Mouse (Mus musculus) CH12.LX (cell line): Measurements from ENCODE around the gene Hivep2.

ENCODE experiments used
- E2F4 ChIP-seq: IDR thresholded peaks from 2 replicates; pipeline ENCODE4 v1.6.1; 2011; ENCODE audit warnings: low read depth, low read length, improper control_type of control experiment; ENCODE audit not compliant: insufficient replicate concordance
- POLR2A ChIP-seq: IDR thresholded peaks from 2 replicates; pipeline ENCODE4 v1.6.1; 2011; ENCODE audit warnings: low read depth, mild to moderate bottlenecking, improper control_type of control experiment, low read length

DNA sequence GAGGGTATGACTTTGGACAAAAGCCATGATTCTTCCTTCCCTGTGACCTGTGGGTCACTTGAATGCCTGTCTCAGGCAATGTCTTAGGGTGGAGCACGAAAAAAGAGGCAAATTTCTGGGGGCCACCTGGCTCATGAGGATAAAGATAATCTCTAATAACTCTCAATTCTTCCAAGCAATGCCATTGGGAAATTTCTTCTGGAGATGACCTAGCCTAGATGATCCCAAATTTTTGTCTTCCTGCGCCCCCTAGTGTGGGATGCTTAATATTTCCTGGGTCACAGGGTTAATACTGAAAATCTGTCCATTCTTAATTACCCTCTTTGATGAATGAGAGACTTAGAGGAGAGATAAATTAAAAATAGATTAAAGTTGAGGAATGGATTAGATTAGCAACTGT is 234.4 kb downstream of the Hivep2 start:
- TF ChIP-seq POLR2A: no peak
- TF ChIP-seq E2F4: no peak
